Mouse (Mus musculus): ENCODE results near the gene Shisa7. TPM values are rescaled to one million over a fixed set of nuclear protein-coding genes. Genes with fewer than 3 reads are reported as not detected.

The Shisa7 gene
- total and polyA plus RNA-seq, 3 experiments, result 0.07 TPM; not detected in 2

- H3K4me3 ChIP-seq (ENCODE audit: control insufficient read depth in 1 of 2, insufficient read depth in 1 of 2, low read depth in 2 of 2, low read length in 2 of 2), result peak overlapping the region; percentile 87 to 97
- no peaks in the 10 kb centered on the region for H3K27me3 ChIP-seq (ENCODE audit: control insufficient read depth in 1 of 2, insufficient read depth in 2 of 2, low read length in 2 of 2)
- no peaks in the 10 kb centered on the region; the same call in 1 of the 2 replicates for H3K79me2 ChIP-seq (ENCODE audit: control insufficient read depth, insufficient read depth, low read length, poor library complexity)
- H3K27ac ChIP-seq (ENCODE audit: control insufficient read depth, low read depth, low read length), result peak overlapping the region; percentile 2; the same call in 1 of the 2 replicates
- H3K9me3 ChIP-seq (replicated peaks; ENCODE audit: insufficient read depth, low read length), result no peaks in the 10 kb centered on the region
- H3K4me1 ChIP-seq (ENCODE audit: control insufficient read depth in 1 of 2, insufficient read depth in 2 of 2, low read length in 2 of 2), result no peaks in the 10 kb centered on the region
- peak overlapping the region; percentile 86 for H3K9ac ChIP-seq (ENCODE audit: control insufficient read depth, low read depth, low read length, poor library complexity, severe bottlenecking)
- H3K36me3 ChIP-seq (ENCODE audit: control insufficient read depth in 1 of 2, insufficient read depth in 2 of 2, low read length in 2 of 2), result no peaks in the 10 kb centered on the region; a peak in 1 of 4 replicates
- peak; percentile 78 for DNase-seq (ENCODE audit: low read depth, low spot score)
- peak; percentile 42; the same call in 1 of the 2 replicates for TF ChIP-seq NELFE (IDR thresholded peaks at IDR 0.05; ENCODE audit: low read depth, low read length)
- no peak for TF ChIP-seq EP300 (IDR thresholded peaks at IDR 0.05; ENCODE audit: low read depth in 1 of 2, low read length in 2 of 2)
- TF ChIP-seq CHD1 (IDR thresholded peaks at IDR 0.05; ENCODE audit: low read depth, low read length), result no peak
- TF ChIP-seq ZNF384 (IDR thresholded peaks at IDR 0.05; ENCODE audit: low read depth, low read length), result peak; percentile 61; the same call in 1 of the 2 replicates
- TF ChIP-seq POLR2AphosphoS2 (IDR thresholded peaks at IDR 0.05; ENCODE audit: low read length), result no peak
- TF ChIP-seq BHLHE40 (IDR thresholded peaks at IDR 0.05; ENCODE audit: borderline replicate concordance, low read depth, low read length), result no peak
- no peak for TF ChIP-seq JUND (IDR thresholded peaks at IDR 0.05; ENCODE audit: low read depth, low read length)
- no peak for TF ChIP-seq GABPA (IDR thresholded peaks at IDR 0.05; ENCODE audit: low read depth, low read length)
- TF ChIP-seq RCOR1 (IDR thresholded peaks at IDR 0.05; ENCODE audit: low read depth, low read length), result 0 out of 2 replicates have a peak, but pooled peaks have one; percentile 35
- no peak for TF ChIP-seq USF1 (IDR thresholded peaks at IDR 0.05; ENCODE audit: low read depth, low read length)
- no peak for TF ChIP-seq USF2 (IDR thresholded peaks at IDR 0.05; ENCODE audit: borderline replicate concordance in 1 of 2, insufficient read depth in 1 of 2, low read depth in 1 of 2, low read length in 2 of 2)
- no peak for TF ChIP-seq MAZ (IDR thresholded peaks at IDR 0.05; ENCODE audit: low read depth, low read length)
- no peak for TF ChIP-seq NRF1 (IDR thresholded peaks at IDR 0.05; ENCODE audit: insufficient read depth, low read depth, low read length, poor library complexity, severe bottlenecking)
- peak; percentile 63 for TF ChIP-seq SMC3 (IDR thresholded peaks at IDR 0.05; ENCODE audit: low read depth, low read length)
- TF ChIP-seq MAFK (IDR thresholded peaks at IDR 0.05; ENCODE audit: borderline replicate concordance, low read depth, low read length), result no peak
- no peak for TF ChIP-seq MYC (IDR thresholded peaks at IDR 0.05; ENCODE audit: low read depth, low read length)
- no peak for TF ChIP-seq POLR2A (IDR thresholded peaks at IDR 0.05; ENCODE audit: control insufficient read depth in 1 of 2, insufficient read depth in 1 of 2, low read depth in 1 of 2, low read length in 2 of 2, poor library complexity in 1 of 2)
- no peak; the same call in 1 of the 2 replicates for TF ChIP-seq MAX (IDR thresholded peaks at IDR 0.05; ENCODE audit: low read length)
- TF ChIP-seq CHD2 (IDR thresholded peaks at IDR 0.05; ENCODE audit: low read length), result no peak
- TF ChIP-seq TAL1 (IDR thresholded peaks at IDR 0.05; ENCODE audit: low read length), result no peak
- peak; percentile 45 for TF ChIP-seq RAD21 (IDR thresholded peaks at IDR 0.05; ENCODE audit: low read depth, low read length)
- peak; percentile 27; the same call in 1 of the 2 replicates for TF ChIP-seq TBP (IDR thresholded peaks at IDR 0.05; ENCODE audit: low read depth, low read length)
- TF ChIP-seq ZC3H11A (IDR thresholded peaks at IDR 0.05; ENCODE audit: low read depth, low read length), result 0 out of 2 replicates have a peak, but pooled peaks have one; percentile 2
- TF ChIP-seq ETS1 (IDR thresholded peaks at IDR 0.05; ENCODE audit: low read depth, low read length), result no peak
- peak; percentile 42; the same call in 1 of the 2 replicates for TF ChIP-seq HCFC1 (IDR thresholded peaks at IDR 0.05; ENCODE audit: low read depth, low read length)
- no peak for TF ChIP-seq POLR2AphosphoS5 (IDR thresholded peaks at IDR 0.05; ENCODE audit: borderline replicate concordance, low read depth, low read length)
- no peak for TF ChIP-seq KAT2A (conservative IDR thresholded peaks at IDR 0.05; ENCODE audit: low read depth, low read length)
- no peak for TF ChIP-seq ZMIZ1 (IDR thresholded peaks at IDR 0.05; ENCODE audit: low read depth, low read length)
- TF ChIP-seq MYB (IDR thresholded peaks at IDR 0.05; ENCODE audit: low read depth, low read length), result no peak
- TF ChIP-seq UBTF (IDR thresholded peaks at IDR 0.05; ENCODE audit: borderline replicate concordance, insufficient read depth, low read depth, low read length), result no peak
- peak; percentile 52 to 65 (median 58) for TF ChIP-seq CTCF (IDR thresholded peaks at IDR 0.05 in 2 of 3, conservative IDR thresholded peaks at IDR 0.05 in 1 of 3; ENCODE audit: control insufficient read depth in 1 of 3, insufficient read depth in 1 of 3, low read depth in 2 of 3, low read length in 3 of 3, poor library complexity in 1 of 3, severe bottlenecking in 1 of 3)
- TF ChIP-seq SIN3A (IDR thresholded peaks at IDR 0.05; ENCODE audit: low read length), result peak; percentile 53; the same call in 1 of the 2 replicates
Observed at GRCm38 (mm10) chr7:4865090-4865489, 20.6 kb upstream of the Shisa7 start.
